Mouse (Mus musculus) naive thymus-derived CD4-positive, alpha-beta T cell, adult 2 months (primary cell): ENCODE measurements at regions not wholly inside any gene's neighbourhood (a gene's known extent, or its start where the extent isn't known, plus 50 kb on each side); places are given as distances from the start of the nearest gene placed in this dataset.

Source experiments
- DNase-seq: peaks from one replicate; pipeline ENCODE4 v3.0.0-alpha.2; 2011; ENCODE audit warnings: low read depth

GRCm38 (mm10) chr13:84065256-84065898, 156.7 kb upstream of the Tmem161b start:
- no peak for DNase-seq

- DNase-seq, result no peak
Measured at GRCm38 (mm10) chr13:84066211-84066959, 155.7 kb upstream of the Tmem161b start.

DNA sequence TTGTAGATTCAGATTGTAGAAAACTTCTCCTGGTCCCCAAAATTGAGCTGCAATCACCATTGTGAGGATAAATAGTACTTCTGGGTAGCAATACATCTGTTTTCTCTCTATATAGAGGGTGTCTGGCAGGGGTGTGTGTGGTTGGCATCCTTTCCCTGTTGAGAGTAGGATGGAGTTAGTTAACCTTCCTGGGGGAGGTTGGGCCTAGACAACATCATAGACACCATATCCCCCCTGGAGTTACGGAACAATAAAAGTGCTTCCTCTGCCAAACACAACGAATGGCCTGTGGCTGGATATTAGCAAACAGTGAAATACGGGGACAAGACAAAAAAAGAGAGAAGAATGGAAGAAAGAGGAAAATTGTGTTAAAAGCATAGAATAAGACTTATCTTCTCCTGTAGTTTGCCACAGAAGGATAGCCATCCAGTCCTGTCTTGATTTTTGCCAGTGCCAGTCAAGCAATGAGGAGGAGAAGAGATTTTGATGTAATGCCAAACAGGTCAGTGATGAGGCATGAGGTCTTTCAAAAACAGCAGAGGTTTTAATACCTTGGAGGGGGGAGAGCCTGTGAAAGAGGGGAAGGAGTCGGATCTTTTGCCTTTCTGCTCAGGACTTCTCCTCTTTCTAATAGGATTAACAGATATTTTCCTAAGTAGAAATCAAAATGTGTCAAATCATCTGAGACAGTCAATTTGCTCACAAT, 155.0 kb upstream of the Tmem161b start:
- DNase-seq, result no peak

GRCm38 (mm10) chr13:84068365-84068764, 153.7 kb upstream of the Tmem161b start:
- no peak for DNase-seq
